Mouse (Mus musculus): ENCODE measurements at regions not wholly inside any gene's neighbourhood (a gene's known extent, or its start where the extent isn't known, plus 50 kb on each side); places are given as distances from the start of the nearest gene placed in this dataset.

DNA sequence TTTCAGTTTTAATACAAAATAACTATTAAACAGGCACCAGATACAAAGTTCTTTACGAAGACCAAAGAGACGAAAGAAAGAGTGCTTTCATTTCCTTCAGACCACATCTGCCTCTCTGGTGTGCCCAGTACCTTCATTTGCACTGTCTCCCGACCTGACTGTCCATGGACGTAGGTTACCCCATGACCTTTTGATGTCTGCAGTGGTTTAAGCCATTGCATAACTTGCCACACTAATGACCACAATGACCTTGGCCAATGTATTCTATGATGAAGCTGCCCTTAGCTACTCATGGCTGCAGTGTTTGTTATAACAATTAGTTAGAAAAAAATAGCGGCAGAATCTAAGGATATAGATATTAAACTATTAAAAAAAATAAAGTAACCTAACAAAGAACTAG lies 618.4 kb downstream of the Lmo4 start:
- Histone ChIP-seq H3K4me2 (replicated peaks; ENCODE audit: low read depth) (no peak overlapping the region), H3K4me1 (replicated peaks; ENCODE audit: control insufficient read depth, insufficient read depth, low read length) (no peaks in the 10 kb centered on the region), H3K27ac (ENCODE audit: low read depth, low read length) (no peak overlapping the region), H3K9me3 (ENCODE audit: control insufficient read depth) (no peaks in the 10 kb centered on the region), H3K4me3 (ENCODE audit: low read depth, low read length) (no peak overlapping the region), H3K9ac (ENCODE audit: low read depth, low read length) (no peak overlapping the region), H3K36me3 (ENCODE audit: control insufficient read depth, insufficient read depth) (no peaks in the 10 kb centered on the region), H3K27me3 (replicated peaks; ENCODE audit: control insufficient read depth, insufficient read depth, low read length) (no peaks in the 10 kb centered on the region)
- TF ChIP-seq CTCF (IDR thresholded peaks at IDR 0.05; ENCODE audit: low read depth), result no peak
- ATAC-seq, result no peak
- WGBS, result 84% methylated on average over 5 of the region's 5 CpGs

DNA sequence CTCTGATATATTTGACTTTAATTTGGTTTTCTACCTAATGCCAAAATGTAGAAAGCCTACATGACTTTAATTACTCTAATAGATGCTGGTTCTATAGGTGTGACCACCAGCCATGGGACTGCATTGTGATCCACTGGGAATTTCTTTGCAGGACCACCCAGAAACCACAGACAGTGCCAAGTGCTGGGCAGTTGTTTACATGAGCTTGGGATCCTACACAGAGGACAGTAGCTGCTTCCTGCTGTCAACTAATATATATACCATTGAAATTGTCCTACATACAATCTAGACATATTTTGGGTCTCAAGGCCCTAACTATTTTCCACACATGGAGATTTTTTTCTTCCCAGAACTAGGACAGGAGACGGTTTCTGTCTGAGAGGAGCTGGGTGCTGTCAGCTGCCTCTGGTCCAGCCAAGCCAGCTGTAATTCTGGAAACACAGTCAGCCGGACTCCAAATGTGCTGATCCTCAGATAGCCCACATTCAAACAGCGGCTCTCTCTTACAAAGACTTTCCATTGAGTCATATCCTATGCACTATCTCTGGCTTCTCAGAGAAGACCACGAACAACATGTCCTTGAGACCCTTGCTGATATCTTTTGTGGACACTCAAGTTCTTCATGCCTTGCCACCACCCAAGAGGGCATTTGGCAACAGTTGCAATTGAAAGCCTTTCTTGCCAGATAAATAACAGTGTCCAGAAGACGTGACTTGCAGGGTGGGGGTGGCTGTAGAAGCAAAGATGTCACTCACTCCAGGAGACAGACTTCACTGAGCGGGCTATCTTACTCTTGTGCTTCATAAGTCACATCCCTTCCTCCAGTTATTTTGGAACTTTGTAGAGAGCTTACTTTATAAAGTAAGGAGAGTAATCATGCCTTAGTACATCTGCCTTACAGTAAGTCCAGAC lies 620.1 kb downstream of the Lmo4 start:
- TF ChIP-seq CTCF (IDR thresholded peaks at IDR 0.05; ENCODE audit: low read depth), result no peak
- WGBS, result 75% methylated on average over 6 of the region's 6 CpGs
- Histone ChIP-seq H3K27me3 (replicated peaks; ENCODE audit: control insufficient read depth, insufficient read depth, low read length) (no peaks in the 10 kb centered on the region), H3K9me3 (ENCODE audit: control insufficient read depth) (no peaks in the 10 kb centered on the region), H3K4me3 (ENCODE audit: low read depth, low read length) (no peak overlapping the region), H3K36me3 (ENCODE audit: control insufficient read depth, insufficient read depth) (no peaks in the 10 kb centered on the region), H3K27ac (ENCODE audit: low read depth, low read length) (no peak overlapping the region), H3K4me1 (replicated peaks; ENCODE audit: control insufficient read depth, insufficient read depth, low read length) (no peaks in the 10 kb centered on the region), H3K9ac (ENCODE audit: low read depth, low read length) (no peak overlapping the region), H3K4me2 (replicated peaks; ENCODE audit: low read depth) (no peak overlapping the region)
- ATAC-seq, result no peak

DNA sequence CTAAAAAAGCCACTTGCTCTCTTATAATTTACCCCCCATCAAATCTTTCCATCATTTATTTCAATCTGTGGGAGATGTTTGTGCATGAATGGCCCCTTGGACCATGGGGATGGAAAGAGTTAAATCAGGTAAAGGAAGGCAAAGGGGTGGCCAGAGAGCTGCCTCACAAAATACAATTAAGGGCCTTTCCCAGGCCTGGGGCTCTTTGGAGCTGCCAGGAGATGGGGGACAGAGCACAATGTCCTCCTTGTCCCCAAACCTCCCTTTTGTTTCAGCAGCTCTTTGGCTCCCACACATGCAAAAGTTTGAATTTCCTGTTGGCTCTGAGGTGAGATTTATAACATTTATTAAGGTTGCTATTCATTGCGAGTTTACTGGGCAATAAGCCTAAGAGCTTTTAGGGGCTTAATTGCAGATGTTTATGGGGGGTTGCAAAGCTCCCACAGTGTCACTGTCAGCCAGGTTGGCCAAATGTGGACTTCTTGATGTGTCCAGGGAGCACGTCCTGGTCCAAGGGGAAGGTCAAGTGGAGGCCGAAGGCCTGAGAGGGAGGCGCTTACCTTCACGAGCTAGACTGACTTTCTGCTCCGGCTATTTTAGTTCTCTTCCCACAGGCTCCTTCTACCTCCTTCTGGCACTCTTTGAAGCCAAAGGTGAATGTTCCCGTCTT lies 628.5 kb downstream of the Lmo4 start:
- no peak for ATAC-seq
- H3K27me3 ChIP-seq (replicated peaks; ENCODE audit: control insufficient read depth, insufficient read depth, low read length), result no peaks in the 10 kb centered on the region
- H3K36me3 ChIP-seq (ENCODE audit: control insufficient read depth, insufficient read depth), result no peaks in the 10 kb centered on the region
- no peak overlapping the region for H3K27ac ChIP-seq (ENCODE audit: low read depth, low read length)
- TF ChIP-seq CTCF (IDR thresholded peaks at IDR 0.05; ENCODE audit: low read depth), result no peak
- no peaks in the 10 kb centered on the region for H3K9me3 ChIP-seq (ENCODE audit: control insufficient read depth)
- no peak overlapping the region for H3K4me3 ChIP-seq (ENCODE audit: low read depth, low read length)
- H3K9ac ChIP-seq (ENCODE audit: low read depth, low read length), result no peak overlapping the region
- no peaks in the 10 kb centered on the region for H3K4me1 ChIP-seq (replicated peaks; ENCODE audit: control insufficient read depth, insufficient read depth, low read length)
- WGBS, result 75% methylated on average over 7 of the region's 7 CpGs
- no peak overlapping the region for H3K4me2 ChIP-seq (replicated peaks; ENCODE audit: low read depth)

DNA sequence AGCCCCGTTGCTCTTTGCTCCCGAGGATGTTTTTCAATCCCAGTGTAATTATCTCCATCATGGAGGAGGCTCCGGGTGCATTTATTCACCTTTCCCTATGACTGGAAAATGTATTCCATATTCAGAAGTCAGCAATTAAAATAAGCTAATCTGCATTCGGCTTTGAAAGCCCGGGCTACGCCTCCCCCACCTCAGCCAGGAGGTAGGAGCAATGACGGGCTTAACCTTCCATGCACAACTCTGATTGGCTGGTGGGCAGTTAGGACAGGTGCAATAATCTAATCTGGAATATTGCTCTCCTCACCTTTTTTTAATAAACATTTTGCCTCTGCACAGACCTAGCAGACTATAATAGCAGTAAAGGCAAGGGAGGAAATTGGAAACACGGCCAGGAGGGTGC lies 629.3 kb downstream of the Lmo4 start:
- no peak for ATAC-seq
- H3K4me1 ChIP-seq (replicated peaks; ENCODE audit: control insufficient read depth, insufficient read depth, low read length), result no peaks in the 10 kb centered on the region
- no peak overlapping the region for H3K27ac ChIP-seq (ENCODE audit: low read depth, low read length)
- no peaks in the 10 kb centered on the region for H3K27me3 ChIP-seq (replicated peaks; ENCODE audit: control insufficient read depth, insufficient read depth, low read length)
- H3K9me3 ChIP-seq (ENCODE audit: control insufficient read depth), result no peaks in the 10 kb centered on the region
- TF ChIP-seq CTCF (IDR thresholded peaks at IDR 0.05; ENCODE audit: low read depth), result no peak
- H3K9ac ChIP-seq (ENCODE audit: low read depth, low read length), result no peak overlapping the region
- H3K4me3 ChIP-seq (ENCODE audit: low read depth, low read length), result no peak overlapping the region
- no peak overlapping the region for H3K4me2 ChIP-seq (replicated peaks; ENCODE audit: low read depth)
- H3K36me3 ChIP-seq (ENCODE audit: control insufficient read depth, insufficient read depth), result no peaks in the 10 kb centered on the region
- WGBS, result 92% methylated on average over 8 of the region's 8 CpGs

DNA sequence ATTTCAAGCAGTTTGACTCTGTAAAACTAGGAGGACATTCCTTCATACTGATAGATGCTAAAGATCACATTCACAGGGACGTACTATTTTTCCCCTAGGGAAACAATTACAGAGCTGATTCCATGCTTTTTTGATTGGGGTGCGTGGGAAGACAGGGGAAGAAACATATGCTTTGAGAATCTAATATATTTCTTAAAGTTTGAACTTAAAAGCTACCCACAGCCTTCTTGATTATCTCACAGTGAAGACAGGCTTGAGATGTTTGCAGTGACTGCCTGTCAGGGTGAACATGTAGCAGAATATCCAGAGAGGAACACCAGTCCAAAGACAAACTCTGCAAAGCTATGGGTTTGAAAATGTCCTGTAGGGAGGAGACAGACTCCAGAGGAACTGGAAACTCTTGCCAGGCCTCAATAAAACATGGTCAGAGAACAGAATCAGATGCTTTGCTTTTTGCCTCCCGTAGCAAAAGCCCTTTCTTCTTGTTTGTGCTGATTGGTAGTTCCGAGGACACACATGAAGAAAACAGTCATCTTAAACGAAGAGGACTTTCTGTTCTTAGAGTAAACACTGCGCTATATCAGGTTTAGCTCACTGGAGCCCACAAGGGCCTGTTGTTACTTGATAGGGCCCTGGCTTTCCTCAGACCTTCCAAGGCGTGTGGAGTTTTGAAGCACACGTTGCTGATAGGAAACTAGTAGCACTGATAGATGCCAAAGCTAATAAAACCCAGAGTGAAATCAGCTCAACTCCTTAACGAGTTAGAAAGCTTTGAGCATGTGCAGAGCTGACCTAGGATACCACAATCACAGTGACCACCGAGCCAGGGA lies 630.8 kb downstream of the Lmo4 start:
- WGBS, result 48% methylated on average over 10 of the region's 10 CpGs
- Histone ChIP-seq H3K9me3 (ENCODE audit: control insufficient read depth) (no peaks in the 10 kb centered on the region), H3K4me3 (ENCODE audit: low read depth, low read length) (no peak overlapping the region), H3K27me3 (replicated peaks; ENCODE audit: control insufficient read depth, insufficient read depth, low read length) (no peaks in the 10 kb centered on the region), H3K36me3 (ENCODE audit: control insufficient read depth, insufficient read depth) (no peaks in the 10 kb centered on the region), H3K9ac (ENCODE audit: low read depth, low read length) (no peak overlapping the region), H3K4me2 (replicated peaks; ENCODE audit: low read depth) (no peak overlapping the region), H3K4me1 (replicated peaks; ENCODE audit: control insufficient read depth, insufficient read depth, low read length) (no peaks in the 10 kb centered on the region), H3K27ac (ENCODE audit: low read depth, low read length) (no peak overlapping the region)
- no peak for ATAC-seq
- TF ChIP-seq CTCF (IDR thresholded peaks at IDR 0.05; ENCODE audit: low read depth), result no peak

DNA sequence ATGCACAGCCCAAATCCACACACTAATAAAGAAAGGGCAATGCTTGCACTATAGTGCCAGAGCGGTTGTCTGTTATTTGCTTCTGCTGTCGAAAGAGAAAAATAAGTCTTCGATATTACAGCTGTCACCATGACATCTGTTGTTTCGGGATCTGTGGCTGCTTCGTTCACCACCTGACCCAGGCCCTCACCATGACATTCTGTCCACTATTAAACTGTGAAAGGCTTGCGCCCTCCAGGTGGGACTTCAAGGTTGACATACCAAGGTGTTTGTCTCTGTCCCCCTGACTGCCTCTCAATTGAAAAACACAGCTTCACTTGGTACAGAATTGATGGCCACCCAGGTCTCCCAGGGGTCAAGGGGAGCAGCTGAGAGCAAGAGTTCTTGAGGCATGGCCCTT lies 635.1 kb downstream of the Lmo4 start:
- no peak overlapping the region for H3K9ac ChIP-seq (ENCODE audit: low read depth, low read length)
- no peaks in the 10 kb centered on the region for H3K36me3 ChIP-seq (ENCODE audit: control insufficient read depth, insufficient read depth)
- H3K27ac ChIP-seq (ENCODE audit: low read depth, low read length), result no peak overlapping the region
- ATAC-seq, result no peak
- WGBS, result 75% methylated on average over 6 of the region's 6 CpGs
- H3K4me3 ChIP-seq (ENCODE audit: low read depth, low read length), result no peak overlapping the region
- H3K27me3 ChIP-seq (replicated peaks; ENCODE audit: control insufficient read depth, insufficient read depth, low read length), result no peaks in the 10 kb centered on the region
- no peak overlapping the region for H3K4me2 ChIP-seq (replicated peaks; ENCODE audit: low read depth)
- no peaks in the 10 kb centered on the region for H3K4me1 ChIP-seq (replicated peaks; ENCODE audit: control insufficient read depth, insufficient read depth, low read length)
- no peak for TF ChIP-seq CTCF (IDR thresholded peaks at IDR 0.05; ENCODE audit: low read depth)
- no peaks in the 10 kb centered on the region for H3K9me3 ChIP-seq (ENCODE audit: control insufficient read depth)
